Mouse (Mus musculus) adrenal gland, postnatal 10 days (tissue): Measurements from ENCODE around the gene Lad1. TPM values are rescaled to one million over a fixed set of nuclear protein-coding genes. Genes with fewer than 3 reads are reported as not detected.

Experiments
- DNase-seq: peaks from one replicate; pipeline ENCODE4 v3.0.0; 2021; ENCODE audit warnings: mixed read lengths
- total RNA-seq, 2 experiments: library from RNA; stranded (reverse); gene quantifications; 2 replicates each; pipeline ENCODE4 v1.2.3; 2021

The Lad1 gene
- total RNA-seq, 2 experiments from 2014 or later = 0.21 TPM

DNA sequence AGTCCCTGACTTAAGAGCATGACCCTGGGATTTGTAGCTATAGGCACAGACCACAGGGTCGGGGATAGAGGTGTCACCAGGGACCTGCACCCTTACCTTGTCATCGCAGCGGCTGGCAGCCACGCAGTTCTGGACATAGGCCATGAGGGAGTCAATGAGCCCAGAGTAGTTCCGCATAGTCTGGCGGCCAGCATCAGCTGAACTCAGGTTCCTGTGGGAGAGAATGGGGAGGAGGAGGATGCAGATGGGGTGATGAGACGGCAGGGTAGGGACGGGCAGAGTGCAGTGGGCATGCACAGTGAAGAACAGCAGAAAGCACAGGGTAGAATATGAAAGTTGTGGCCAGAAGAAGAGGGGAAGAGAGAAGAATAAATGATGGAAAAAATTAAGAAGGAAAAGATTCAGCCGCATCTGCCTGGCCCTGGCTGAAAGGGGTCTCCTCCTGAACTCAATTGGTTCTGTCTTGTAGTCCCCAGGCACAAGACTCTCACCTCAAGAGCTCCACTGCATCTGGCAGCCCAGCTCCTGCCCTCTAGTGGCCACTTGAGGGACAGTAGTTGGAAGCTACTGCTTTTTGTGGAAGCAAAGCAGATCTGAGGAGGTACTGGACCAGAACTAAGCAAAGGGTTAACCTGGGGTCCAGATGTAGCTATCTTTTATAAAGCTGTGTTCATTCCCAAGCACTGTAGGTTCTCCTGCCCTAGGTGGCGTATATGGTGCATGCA lies 64.1 kb downstream of the Lad1 start:
- peak; percentile 77 for DNase-seq

Other genes starting within 250 kb of the Lad1 start
- gene Nav1, start 211.3 kb upstream of the Lad1 start, total RNA-seq = 10 to 100 TPM; 20.8 to 35.2 TPM
- gene Csrp1, start 98.5 kb upstream of the Lad1 start, total RNA-seq = 10 to 100 TPM; 94.9 to 97.9 TPM
- 10 to 100 TPM; 42.9 to 82.7 TPM for gene Phlda3, start 52.5 kb upstream of the Lad1 start, total RNA-seq
- gene Tnni1, start 39.2 kb upstream of the Lad1 start, total RNA-seq = 10 to 100 TPM in 1 of 2 experiments, 1 to 10 TPM in 1; 7.7 to 41.7 TPM
- gene Tnnt2, start 17.8 kb downstream of the Lad1 start, total RNA-seq = 1 to 10 TPM; 2.6 to 5.1 TPM
- gene Pkp1, start 100.6 kb downstream of the Lad1 start, total RNA-seq = not detected
- 1 to 10 TPM in 1 of 2 experiments, under 1 TPM in 1; 0.82 to 3.3 TPM for gene Igfn1, start 187.7 kb downstream of the Lad1 start, total RNA-seq
- 10 to 100 TPM; 38.2 to 40.0 TPM for gene Tmem9, start 189.6 kb downstream of the Lad1 start, total RNA-seq
- gene Ascl5, start 232.2 kb downstream of the Lad1 start, total RNA-seq = not detected
- gene Cacna1s, start 234.2 kb downstream of the Lad1 start, total RNA-seq = 10 to 100 TPM in 1 of 2 experiments, 1 to 10 TPM in 1; 8.6 to 30.5 TPM